Mouse (Mus musculus) spleen, postnatal 0 days (tissue): ENCODE results near the gene Crym. TPM values are rescaled to one million over a fixed set of nuclear protein-coding genes. Genes with fewer than 3 reads are reported as not detected.

ENCODE experiments used
- polyA plus RNA-seq: library from polyadenylated mRNA; unstranded; fragments of >200 nt; fragmentation: Nextera tagmentation; extraction: Ambion mirVana; gene quantifications from 2 replicates; pipeline ENCODE4 v1.2.1, GENCODE M21; 2015

Crym gene
- 0.58 and 0.71 TPM in 2 replicates for polyA plus RNA-seq

GRCm38 (mm10) chr7:120201771-120202170 is at the start of gene Crym:
Gene Crym (minus strand): TSS chr7:120202111.

GRCm38 (mm10) chr7:120203789-120204188 is 1.9 kb upstream of the Crym start, which contains the start of gene Abca14:
Gene Abca14 (plus strand): TSS chr7:120203961.

DNA sequence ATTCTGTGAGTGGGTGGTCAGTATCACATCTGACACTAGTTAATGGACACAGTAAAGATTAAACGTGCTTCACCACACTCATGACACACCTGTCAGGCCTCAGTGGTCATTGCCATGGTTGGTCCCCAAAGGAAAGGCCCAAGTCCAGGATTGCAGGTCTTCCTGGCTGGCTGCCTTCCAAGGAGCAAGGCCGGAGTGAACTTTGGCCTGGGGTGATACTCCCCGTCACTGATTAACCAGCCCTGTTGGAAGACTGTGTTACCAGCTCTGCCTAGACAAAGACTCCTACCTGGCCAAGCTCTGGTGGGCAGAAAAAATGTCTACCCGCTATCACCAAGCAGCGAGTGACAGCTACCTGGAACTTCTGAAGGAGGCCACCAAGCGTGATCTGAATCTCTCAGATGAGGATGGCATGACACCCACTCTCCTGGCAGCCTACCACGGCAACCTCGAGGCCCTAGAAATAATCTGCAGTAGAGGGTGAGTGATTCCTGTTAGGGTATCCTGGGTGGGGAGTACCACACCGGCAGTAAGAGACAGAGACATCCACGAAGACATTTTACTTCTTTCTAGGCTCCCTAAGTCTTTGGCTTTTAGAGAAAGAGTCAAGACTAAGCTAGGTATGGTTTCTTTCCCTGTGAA is 28.2 kb downstream of the Crym start, which contains the start of gene Anks4b:
Anks4b (plus strand) TSS at position 256 of the 642 bp plus-strand sequence.

GRCm38 (mm10) chr7:120145191-120145590 is 56.7 kb downstream of the Crym start, which contains the start of gene Zp2:
Gene Zp2 (minus strand): TSS chr7:120145291.

Other genes starting within 250 kb of the Crym start
- gene Dnah3, start 106.8 kb downstream of the Crym start, polyA plus RNA-seq: not detected in 2 replicates
- 8.6 and 12.9 TPM in 2 replicates for gene Tmem159, start 99.8 kb downstream of the Crym start, polyA plus RNA-seq
- gene Zp2, start 56.8 kb downstream of the Crym start, polyA plus RNA-seq: not detected in 2 replicates
- gene Anks4b, start 28.3 kb downstream of the Crym start, polyA plus RNA-seq: not detected in 2 replicates
- gene Abca14, start 1.9 kb upstream of the Crym start, polyA plus RNA-seq: not detected in 2 replicates
- gene Abca15, start 126.6 kb upstream of the Crym start, polyA plus RNA-seq: not detected in 2 replicates
- gene Abca16, start 207.5 kb upstream of the Crym start, polyA plus RNA-seq: not detected in 2 replicates